Mouse (Mus musculus) left cerebral cortex, postnatal 25 days (tissue): ENCODE measurements at regions not wholly inside any gene's neighbourhood (a gene's known extent, or its start where the extent isn't known, plus 50 kb on each side); places are given as distances from the start of the nearest gene placed in this dataset.

Experiments used
- DNase-seq, 2 experiments: peaks; one replicate each; pipeline ENCODE4 v3.0.0; 2022; ENCODE audit warnings: low spot score in 2 of 2, mixed read lengths in 1 of 2
- intact Hi-C: fragments of 180-260 bp; cut with DNase I; formaldehyde crosslinking; loops from one replicate; pipeline ENCODE4 v1.15.1; 2025

GRCm38 (mm10) chr10:54601993-54602392 lies 525.6 kb upstream of the Man1a start:
- intact Hi-C loops: no loop called here
- no peak for DNase-seq

GRCm38 (mm10) chr10:54595072-54595471 lies 518.7 kb upstream of the Man1a start:
- intact Hi-C loops: no loop called here
- no peak for DNase-seq

- intact Hi-C loops: loop anchor here (5.0 to 10.0 kb wide), 4 partner anchors 694 to 1776 kb away; no protein-coding TSS in a partner anchor
Observed at GRCm38 (mm10) chr10:54558636-54559035, 482.2 kb upstream of the Man1a start.

GRCm38 (mm10) chr10:54551734-54552397 lies 475.5 kb upstream of the Man1a start:
- intact Hi-C loops: loop anchor here (5.0 to 10.0 kb wide), 3 partner anchors 475 to 1783 kb away; partner anchors contain the start of gene Man1a
- peak in 1 of 2 experiments; percentile 67 for DNase-seq

More at GRCm38 (mm10) chr10:54558636-54559035, 482.2 kb upstream of the Man1a start:
- no peak for DNase-seq

GRCm38 (mm10) chr10:54550665-54551064 lies 474.3 kb upstream of the Man1a start:
- intact Hi-C loops: loop anchor here (5.0 to 10.0 kb wide), 3 partner anchors 473 to 1784 kb away; partner anchors contain the start of gene Man1a
- no peak for DNase-seq

- DNase-seq: peak; percentile 4 to 12
- intact Hi-C loops: no loop called here
Observed at GRCm38 (mm10) chr10:54548977-54549376, 472.6 kb upstream of the Man1a start.

GRCm38 (mm10) chr10:54548526-54548925 lies 472.1 kb upstream of the Man1a start:
- intact Hi-C loops: no loop called here
- no peak for DNase-seq

GRCm38 (mm10) chr10:54532581-54532980 lies 456.2 kb upstream of the Man1a start:
- no peak for DNase-seq
- intact Hi-C loops: no loop called here

GRCm38 (mm10) chr10:54510776-54511175 lies 434.4 kb upstream of the Man1a start:
- no peak for DNase-seq
- intact Hi-C loops: no loop called here

GRCm38 (mm10) chr10:54509766-54510165 lies 433.4 kb upstream of the Man1a start:
- intact Hi-C loops: no loop called here
- DNase-seq: no peak
